Mouse (Mus musculus) heart, embryonic 14.5 days (tissue): Measurements from ENCODE around the gene Abcb7. TPM values are rescaled to one million over a fixed set of nuclear protein-coding genes. Genes with fewer than 3 reads are reported as not detected.

Experiments used
- ATAC-seq: fragments of 200-750 bp; cut with Nextera tagmentation; 2 replicates; pipeline ENCODE4 v1.8.0; 2017; ENCODE audit warnings: low read depth, moderate TSS enrichment; ENCODE audit not compliant: insufficient number of reproducible peaks, insufficient read depth, low FRiP score
- H3K27ac ChIP-seq, 2 experiments: fragments of 200-500 bp in 1 of 2; fragments of 300-500 bp in 1 of 2; sonication (generic) in 1 of 2; replicated peaks in 1 of 2; 2 replicates each; pipeline ENCODE4 v1.5.1; 2012 to 2014; ENCODE audit warnings: low read depth in 2 of 2, low read length in 2 of 2, control low read depth in 1 of 2, mild to moderate bottlenecking in 1 of 2, mixed read lengths in 1 of 2; ENCODE audit not compliant: control insufficient read depth in 1 of 2, insufficient read depth in 1 of 2
- H3K27me3 ChIP-seq: fragments of 300-500 bp; sonication (generic); 2 replicates; pipeline ENCODE4 v1.6.1; 2014; ENCODE audit warnings: mild to moderate bottlenecking, low read length, control low read depth; ENCODE audit not compliant: control insufficient read depth, insufficient read depth
- H3K36me3 ChIP-seq: fragments of 300-500 bp; sonication (generic); 2 replicates; pipeline ENCODE4 v1.6.1; 2014; ENCODE audit warnings: mild to moderate bottlenecking, control low read depth, low read length, mixed read lengths; ENCODE audit not compliant: control insufficient read depth, insufficient read depth
- H3K4me1 ChIP-seq, 2 experiments: fragments of 200-500 bp in 1 of 2; fragments of 300-500 bp in 1 of 2; sonication (generic) in 1 of 2; 2 replicates each; pipeline ENCODE4 v1.6.1; 2012 to 2014; ENCODE audit warnings: low read length in 2 of 2, control low read depth in 1 of 2, mixed read lengths in 1 of 2; ENCODE audit not compliant: control insufficient read depth in 2 of 2, insufficient read depth in 2 of 2
- H3K4me2 ChIP-seq: fragments of 300-500 bp; sonication (generic); 2 replicates; pipeline ENCODE4 v1.6.1; 2014; ENCODE audit warnings: mild to moderate bottlenecking, low read length
- H3K4me3 ChIP-seq, 2 experiments: fragments of 200-500 bp in 1 of 2; fragments of 300-500 bp in 1 of 2; sonication (generic) in 1 of 2; 2 replicates each; pipeline ENCODE4 v1.5.1; 2012 to 2014; ENCODE audit warnings: low read length in 2 of 2, mild to moderate bottlenecking in 2 of 2, control low read depth in 1 of 2, low read depth in 1 of 2, moderate library complexity in 1 of 2; ENCODE audit not compliant: control insufficient read depth in 1 of 2, insufficient read depth in 1 of 2
- H3K9ac ChIP-seq: fragments of 300-500 bp; sonication (generic); 2 replicates; pipeline ENCODE4 v1.6.1; 2014; ENCODE audit warnings: mild to moderate bottlenecking, low read length
- H3K9me3 ChIP-seq: fragments of 300-500 bp; sonication (generic); 2 replicates; pipeline ENCODE4 v1.6.1; 2016; ENCODE audit warnings: low read length, control low read depth; ENCODE audit not compliant: control insufficient read depth
- WGBS: fragments of 180-500 bp; shearing (Covaris S2); extraction: QIAGEN DNeasy Blood & Tissue Kit; methylation state at CpG from one replicate; pipeline ENCODE4 v1.1.7; 2014; 5-methylcytosine and 5-hydroxymethylcytosine counted together
- polyA plus RNA-seq: library from polyadenylated mRNA; unstranded; fragments of >200 nt; fragmentation: Nextera tagmentation; extraction: Ambion mirVana; gene quantifications from 2 replicates; pipeline ENCODE4 v1.2.1, GENCODE M21; 2014

The Abcb7 gene
- polyA plus RNA-seq, 1 experiment from 2014 or later = 15.0 TPM

DNA sequence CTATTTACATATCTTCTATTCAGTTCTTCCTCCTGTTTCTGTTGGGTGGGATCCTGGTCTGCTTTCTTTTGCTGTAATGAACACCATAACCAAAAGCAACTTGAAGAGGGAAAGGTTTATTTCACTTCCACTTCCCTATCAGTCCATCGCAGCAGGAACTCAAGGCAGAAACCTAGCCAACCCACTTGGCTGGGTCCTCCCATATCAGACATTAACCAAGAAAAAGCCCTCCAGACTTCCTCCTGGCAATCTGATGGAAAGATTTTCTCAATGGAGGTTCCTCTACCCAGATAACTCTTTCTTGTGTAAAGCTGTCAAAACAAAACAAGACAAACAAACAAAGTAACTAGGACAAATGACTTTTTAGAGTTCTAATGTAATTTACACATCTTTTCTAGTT, 151.2 kb downstream of the Abcb7 start:
- Histone ChIP-seq H3K9ac (no peak overlapping the region), H3K9me3 (no peaks in the 10 kb centered on the region), H3K27me3 (no peaks in the 10 kb centered on the region), H3K36me3 (no peaks in the 10 kb centered on the region), H3K4me2 (no peak overlapping the region), H3K27ac (no peak overlapping the region), H3K4me1 (no peaks in the 10 kb centered on the region), H3K4me3 (no peak overlapping the region)
- no peak for ATAC-seq
- 54% methylated on average over 1 of the region's 1 CpGs for WGBS

DNA sequence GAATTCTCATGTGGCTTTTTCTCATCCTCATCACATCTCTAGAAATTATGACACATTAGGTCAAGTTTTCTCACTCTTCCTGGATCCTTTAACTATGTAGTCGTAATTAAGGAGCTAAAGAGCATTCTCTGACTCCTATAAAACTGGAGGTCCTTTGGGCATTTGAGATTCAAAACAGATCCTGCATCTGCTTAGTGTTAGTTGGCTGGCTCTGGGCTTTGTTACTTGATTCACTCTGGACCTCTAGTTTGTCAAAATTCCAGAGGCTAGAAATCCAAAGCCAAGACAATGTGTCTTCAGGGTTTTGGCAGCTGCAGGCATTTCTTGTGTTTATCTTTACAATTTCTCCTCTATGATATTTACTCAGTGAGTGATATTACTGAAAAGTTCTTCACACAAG, 157.1 kb downstream of the Abcb7 start:
- WGBS = 46% methylated on average over 1 of the region's 1 CpGs
- Histone ChIP-seq H3K9me3 (no peaks in the 10 kb centered on the region), H3K9ac (no peak overlapping the region), H3K4me2 (no peak overlapping the region), H3K27ac (no peak overlapping the region), H3K4me1 (no peaks in the 10 kb centered on the region), H3K27me3 (no peaks in the 10 kb centered on the region), H3K4me3 (no peak overlapping the region), H3K36me3 (no peaks in the 10 kb centered on the region)
- ATAC-seq = no peak

Other genes starting within 250 kb of the Abcb7 start
- gene Nexmif, start 212.7 kb downstream of the Abcb7 start, polyA plus RNA-seq = 1.9 and 2.3 TPM in 2 replicates
- 1.6 and 1.8 TPM in 2 replicates for gene Uprt, start 69.0 kb upstream of the Abcb7 start, polyA plus RNA-seq